Mouse (Mus musculus) adrenal gland, adult 8-10 months (tissue): ENCODE results near the gene Krtap5-3. TPM values are rescaled to one million over a fixed set of nuclear protein-coding genes. Genes with fewer than 3 reads are reported as not detected.
"Not testable (repeated sequence)": the region's sequence is repeated elsewhere in the genome, so short reads cannot be mapped to it uniquely, and the experiment has no call there.

ENCODE experiments used
- DNase-seq: peaks from one replicate; pipeline ENCODE4 v3.0.0; 2022
- total RNA-seq, 4 experiments: library from RNA; stranded (reverse); gene quantifications; 2 replicates each; pipeline ENCODE4 v1.2.4; 2022

Gene Krtap5-3
- not detected for total RNA-seq

DNA sequence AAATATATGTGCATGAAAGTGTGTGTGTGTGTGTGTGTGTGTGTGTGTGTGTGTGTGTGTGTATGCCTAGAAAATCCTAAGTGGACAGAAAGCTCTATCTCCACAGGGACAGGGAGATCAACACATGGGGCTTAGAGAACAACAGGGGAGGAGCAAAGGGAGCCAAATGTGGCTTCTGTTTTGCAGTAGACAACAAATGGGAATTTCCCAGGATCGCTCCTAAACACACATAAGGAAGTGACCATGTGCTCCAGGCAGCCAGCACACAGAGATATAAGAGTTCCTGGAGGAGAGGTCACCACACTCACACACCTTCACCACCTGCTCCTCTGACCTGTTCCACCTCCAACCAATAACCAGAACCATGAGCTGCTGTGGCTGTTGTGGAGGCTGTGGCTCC lies at the start of gene Krtap5-3:
TSS of gene Krtap5-3 (plus strand) at position 301 of the 400 bp plus-strand sequence.
- DNase-seq, result no peak

DNA sequence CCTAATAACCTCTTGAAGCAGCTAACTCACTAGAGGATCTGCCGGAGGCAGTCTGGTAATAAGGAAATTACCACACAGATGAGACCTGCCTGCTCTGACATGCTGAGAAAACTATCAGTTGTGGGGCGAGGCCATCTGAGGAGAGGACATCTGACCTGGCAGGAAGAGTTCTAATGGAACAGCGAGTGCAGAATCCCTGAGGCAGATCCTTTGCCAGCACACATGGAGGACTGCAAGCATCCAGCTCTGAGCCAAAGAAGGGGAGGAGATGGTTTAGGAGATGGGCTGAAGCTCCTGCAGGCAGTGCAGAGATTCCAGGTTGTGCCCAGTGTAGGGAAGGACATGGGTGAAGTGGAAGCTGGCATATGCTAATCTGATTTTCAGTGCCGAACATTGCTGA lies 49.0 kb upstream of the Krtap5-3 start:
- no peak for DNase-seq

GRCm38 (mm10) chr7:142155308-142155707 lies 45.9 kb upstream of the Krtap5-3 start:
- DNase-seq, result no peak

- not testable (repeated sequence) for DNase-seq
Observed at GRCm38 (mm10) chr7:142157013-142157412, 44.2 kb upstream of the Krtap5-3 start, which contains the start of gene Gm29735. Gm29735 (minus strand) TSS chr7:142157113.

DNA sequence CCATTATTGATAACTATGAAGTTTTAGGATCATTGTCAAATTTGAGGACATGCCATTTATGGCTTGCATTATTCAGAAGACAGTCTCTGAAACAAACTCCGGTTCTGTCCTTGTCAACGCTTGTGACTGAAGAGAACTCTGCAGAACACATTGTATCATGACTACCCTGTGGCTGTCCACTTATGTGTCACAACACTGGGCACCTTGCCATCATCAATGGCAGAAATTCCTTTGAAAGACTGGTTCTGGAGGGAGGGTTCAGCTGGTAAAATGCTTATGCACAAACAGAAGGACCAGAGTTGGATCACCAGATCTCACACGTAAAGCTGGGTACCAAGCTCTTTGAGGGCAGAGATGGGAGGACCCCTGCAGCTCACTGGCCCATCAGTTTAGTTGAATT lies 41.8 kb upstream of the Krtap5-3 start:
- no peak for DNase-seq

DNA sequence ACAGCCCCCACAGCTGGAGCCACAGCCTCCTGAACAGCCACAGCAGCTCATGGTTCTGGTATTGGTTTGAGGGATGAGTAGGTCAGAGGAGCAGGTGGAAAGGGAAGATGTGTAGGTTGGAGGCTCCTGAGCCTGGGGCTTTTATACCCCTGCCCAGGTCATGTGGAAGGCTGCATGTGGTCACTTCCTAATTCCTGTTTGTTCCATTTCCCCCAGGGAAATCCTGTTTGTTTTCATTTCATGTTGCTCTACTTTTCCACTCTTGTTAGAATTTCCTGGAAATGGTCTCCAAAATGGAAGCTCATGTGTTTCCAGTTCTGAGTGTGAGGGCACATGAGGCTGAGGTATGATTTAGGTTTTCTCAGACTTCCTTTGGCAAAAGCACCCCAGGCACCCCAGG lies 35.5 kb upstream of the Krtap5-3 start, which contains the start of gene Gm4553:
TSS of gene Gm4553 (minus strand) at position 101 of the 400 bp plus-strand sequence.
- not testable (repeated sequence) for DNase-seq

- DNase-seq, result no peak
Observed at GRCm38 (mm10) chr7:142169836-142170235, 31.3 kb upstream of the Krtap5-3 start.

DNA sequence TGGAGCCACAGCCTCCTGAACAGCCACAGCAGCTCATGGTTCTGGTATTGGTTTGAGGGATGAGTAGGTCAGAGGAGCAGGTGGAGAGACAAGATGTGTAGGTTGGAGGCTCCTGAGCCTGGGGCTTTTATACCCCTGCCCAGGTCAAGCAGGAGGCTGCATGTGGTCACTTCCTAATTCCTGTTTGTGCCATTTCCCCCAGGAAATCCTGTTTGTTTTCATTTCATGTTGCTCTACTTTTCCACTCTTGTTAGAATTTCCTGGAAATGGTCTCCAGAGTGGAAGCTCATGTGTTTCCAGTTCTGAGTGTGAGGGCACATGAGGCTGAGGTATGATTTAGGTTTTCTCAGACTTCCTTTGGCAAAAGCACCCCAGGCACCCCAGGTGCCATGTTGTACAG lies 25.3 kb upstream of the Krtap5-3 start, which contains the start of gene Krtap5-2:
TSS of gene Krtap5-2 (minus strand) at position 101 of the 400 bp plus-strand sequence.
- DNase-seq, result not testable (repeated sequence)

DNA sequence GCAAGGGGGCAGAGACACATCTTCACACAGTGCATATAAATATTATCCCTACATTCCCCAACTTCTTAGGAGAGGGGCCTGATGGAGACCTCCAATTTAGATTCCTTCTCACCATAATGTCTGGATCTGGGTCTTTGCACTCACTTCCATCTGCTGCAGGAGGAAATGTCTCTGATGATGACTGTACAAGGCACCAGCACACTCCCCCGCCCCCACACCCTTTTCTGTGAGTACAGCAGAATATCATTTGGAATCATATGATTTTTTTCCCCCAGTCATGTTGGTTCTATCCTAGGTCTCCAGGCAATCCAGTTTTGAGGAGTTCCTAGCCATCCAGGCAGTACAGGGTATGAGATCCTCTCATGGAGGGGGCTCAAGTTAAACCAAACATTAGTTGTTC lies 22.5 kb upstream of the Krtap5-3 start:
- no peak for DNase-seq

DNA sequence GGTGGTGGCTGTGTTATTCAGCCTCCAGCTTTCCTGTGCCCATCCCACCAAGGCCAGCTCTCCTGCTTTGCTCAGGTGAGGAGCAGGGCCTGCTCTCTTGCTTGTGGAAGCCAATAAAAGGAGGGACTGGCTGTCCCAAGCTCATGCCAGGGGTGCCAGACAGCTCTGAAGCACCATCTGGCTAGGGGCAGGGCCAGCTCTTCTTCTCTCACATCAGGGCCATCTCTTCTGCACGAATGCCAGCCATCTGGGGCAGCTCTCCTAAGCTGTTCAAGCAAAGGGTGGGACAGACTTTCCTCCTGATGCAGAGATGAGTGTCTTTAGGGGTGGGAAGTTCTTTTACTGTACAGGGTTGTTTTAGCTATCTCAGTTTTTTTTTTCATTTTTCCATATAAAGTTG lies 20.1 kb upstream of the Krtap5-3 start:
- DNase-seq, result no peak

GRCm38 (mm10) chr7:142188156-142188555 lies 13.0 kb upstream of the Krtap5-3 start:
- DNase-seq, result no peak

DNA sequence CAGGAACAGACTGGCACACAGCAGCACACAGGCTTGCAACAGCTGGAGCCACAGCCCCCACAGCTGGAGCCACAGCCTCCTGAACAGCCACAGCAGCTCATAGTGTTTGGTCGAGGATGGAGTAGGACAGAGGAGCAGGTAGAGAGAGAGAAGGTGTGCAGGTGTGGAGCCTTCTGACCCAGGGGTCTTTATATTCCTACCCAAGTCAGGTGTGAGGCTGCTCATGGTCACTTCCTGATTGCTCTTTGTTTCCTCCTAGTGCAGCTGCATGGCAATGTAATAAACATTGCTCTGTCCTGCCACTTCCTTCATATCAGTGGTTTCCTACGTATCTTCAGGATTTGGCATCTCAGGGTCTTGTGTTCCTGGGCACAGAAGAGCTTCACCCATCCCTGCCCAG lies 10.9 kb upstream of the Krtap5-3 start, which contains the start of gene Gm10153:
TSS of gene Gm10153 (minus strand) at position 101 of the 400 bp plus-strand sequence.
- no peak for DNase-seq

DNA sequence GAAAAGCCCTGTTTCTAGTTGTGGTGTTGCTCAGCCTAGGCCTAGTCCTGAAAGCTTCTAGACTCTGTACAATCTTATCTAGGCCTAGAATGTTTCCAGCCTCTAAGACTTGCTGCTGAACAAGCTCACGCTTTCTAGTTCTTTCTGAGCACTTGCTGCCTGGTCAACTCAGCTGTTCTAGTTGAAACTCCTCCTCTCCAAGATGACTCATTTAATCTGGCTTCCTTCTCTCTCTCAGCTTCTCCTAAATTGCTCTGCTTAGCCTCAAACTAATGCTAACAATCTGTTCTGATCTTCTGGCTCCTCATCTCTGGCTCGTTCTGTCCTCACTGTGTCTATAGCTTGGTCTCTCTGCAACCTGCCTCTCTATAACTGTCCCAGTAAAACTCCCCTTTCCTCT lies 2.4 kb upstream of the Krtap5-3 start:
- DNase-seq, result no peak

DNA sequence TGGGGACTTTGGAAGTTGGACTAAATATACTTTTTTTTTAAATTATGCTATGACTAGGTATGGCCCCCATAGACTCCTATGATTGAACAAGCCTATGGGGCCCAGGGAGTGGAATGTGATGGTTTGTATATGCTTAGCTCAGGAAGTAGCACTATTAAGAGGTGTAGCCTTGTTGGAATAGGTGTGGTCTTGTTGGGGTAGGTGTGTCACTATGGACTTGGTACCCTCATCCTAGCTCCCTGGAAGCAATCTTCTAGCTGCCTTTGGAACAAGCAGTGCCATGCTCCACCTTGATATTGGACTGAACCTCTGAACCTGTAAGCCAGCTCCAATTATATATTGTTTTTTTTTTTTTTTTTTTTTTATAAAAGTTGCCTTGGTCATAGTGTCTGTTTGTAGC lies 4.3 kb downstream of the Krtap5-3 start:
- DNase-seq, result no peak

DNA sequence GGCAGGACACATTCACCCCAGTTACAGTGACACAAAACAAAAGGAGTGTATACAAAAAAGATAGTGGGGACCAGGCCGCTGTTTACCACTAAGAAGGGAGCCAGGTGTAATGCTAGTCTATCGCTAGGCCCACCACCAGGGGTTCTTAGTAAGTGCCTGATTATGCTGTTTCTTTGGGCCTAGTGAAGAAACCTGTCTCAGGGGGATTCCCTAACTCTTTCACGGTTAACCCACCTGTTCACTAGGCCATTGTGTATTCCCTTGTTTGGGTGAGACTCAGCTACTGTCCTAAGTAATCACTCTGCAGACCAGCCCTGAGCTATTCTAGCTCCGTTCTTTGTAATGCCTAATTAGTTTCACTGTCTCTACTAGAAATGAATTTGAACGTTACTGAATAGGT lies 5.7 kb downstream of the Krtap5-3 start:
- not testable (repeated sequence) for DNase-seq

- DNase-seq, result no peak
Observed at GRCm38 (mm10) chr7:142211559-142211958, 10.4 kb downstream of the Krtap5-3 start, which contains the start of gene Gm7579. Gm7579 (plus strand) TSS chr7:142211859.

DNA sequence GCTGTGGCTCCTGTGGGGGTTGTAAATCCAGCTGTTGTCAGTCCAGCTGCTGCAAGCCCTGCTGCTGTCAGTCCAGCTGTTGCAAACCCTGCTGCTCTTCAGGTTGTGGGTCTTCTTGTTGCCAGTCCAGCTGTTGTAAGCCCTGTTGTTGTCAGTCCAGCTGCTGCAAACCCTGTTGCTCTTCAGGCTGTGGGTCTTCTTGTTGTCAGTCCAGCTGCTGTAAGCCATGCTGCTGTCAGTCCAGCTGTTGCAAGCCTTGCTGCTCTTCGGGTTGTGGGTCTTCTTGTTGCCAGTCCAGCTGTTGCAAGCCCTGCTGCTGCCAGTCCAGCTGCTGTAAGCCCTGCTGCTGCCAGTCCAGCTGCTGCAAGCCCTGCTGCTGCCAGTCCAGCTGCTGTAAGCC lies 11.0 kb downstream of the Krtap5-3 start:
- not testable (repeated sequence) for DNase-seq

- DNase-seq, result no peak
Observed at GRCm38 (mm10) chr7:142224518-142224917, 23.4 kb downstream of the Krtap5-3 start.

- not testable (repeated sequence) for DNase-seq
Observed at GRCm38 (mm10) chr7:142229871-142230270, 28.7 kb downstream of the Krtap5-3 start, which contains the start of gene Krtap5-5. Krtap5-5 (minus strand) TSS chr7:142229971.

DNA sequence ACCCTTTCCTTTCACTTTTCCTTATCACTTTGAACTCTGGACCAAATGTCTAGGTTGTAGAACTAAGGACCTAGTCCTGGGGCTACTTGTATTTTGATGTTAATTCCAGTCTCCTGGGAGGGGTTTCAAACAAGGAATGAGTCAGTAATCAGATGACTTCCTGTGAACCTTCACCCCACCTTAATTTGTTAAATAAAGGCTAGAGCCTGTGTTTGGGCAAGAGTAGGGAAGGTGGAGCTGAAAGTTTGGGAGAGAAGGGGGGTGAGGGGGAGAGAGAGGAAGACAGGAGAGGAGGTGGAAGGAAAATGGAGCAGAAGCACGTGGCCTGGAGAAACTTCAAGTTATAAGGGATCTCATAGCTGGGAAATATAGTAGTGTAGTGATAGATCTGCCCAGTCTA lies 30.4 kb downstream of the Krtap5-3 start:
- no peak for DNase-seq

DNA sequence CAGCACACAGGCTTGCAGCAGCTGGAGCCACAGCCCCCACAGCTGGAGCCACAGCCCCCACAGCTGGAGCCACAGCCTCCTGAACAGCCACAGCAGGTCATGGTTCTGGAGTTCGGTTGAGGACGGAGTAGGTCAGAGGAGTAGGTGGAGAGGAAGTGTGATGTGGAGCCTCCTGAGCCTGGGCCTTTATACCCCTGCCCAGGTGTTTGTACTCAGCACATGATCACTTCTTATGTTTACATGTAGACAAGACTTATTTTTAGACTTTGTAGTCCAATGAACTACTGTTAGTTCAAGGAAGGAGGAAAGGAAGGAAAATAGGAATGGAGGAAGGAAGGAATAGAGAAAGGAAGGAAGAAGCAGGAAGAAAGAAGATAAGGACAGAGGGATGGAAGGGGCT lies 39.8 kb downstream of the Krtap5-3 start, which contains the start of gene Gm40460:
TSS of gene Gm40460 (minus strand) at position 101 of the 400 bp plus-strand sequence.
- no peak for DNase-seq

- no peak for DNase-seq
Observed at GRCm38 (mm10) chr7:142249824-142250223, 48.7 kb downstream of the Krtap5-3 start.
